Mouse (Mus musculus): ENCODE data around the gene Scamp2. TPM values are rescaled to one million over a fixed set of nuclear protein-coding genes. Genes with fewer than 3 reads are reported as not detected.

Scamp2 gene
- polyA plus RNA-seq, 1 experiment, result 144 TPM

- Histone ChIP-seq H3K27ac (ENCODE audit: insufficient read depth, low read depth, low read length) (peak within 1 kb of the TSS; percentile 67), H3K4me3 (ENCODE audit: insufficient read depth, low read length) (peak within 1 kb of the TSS; percentile 96), H3K4me1 (ENCODE audit: control insufficient read depth, insufficient read depth, low read length) (peaks cover 6% of the 10 kb centered on the region)
- TF ChIP-seq CTCF (IDR thresholded peaks at IDR 0.05; ENCODE audit: low read depth, low read length), result 0 out of 2 replicates have a peak, but pooled peaks have one; percentile 19
- TF ChIP-seq POLR2A (IDR thresholded peaks at IDR 0.05; ENCODE audit: borderline replicate concordance, low read depth, low read length), result no peak
Measured at GRCm38 (mm10) chr9:57589224-57590126, 28.7 kb downstream of the Scamp2 start, which contains the start of gene Ulk3. Gene Ulk3, plus strand, starts transcription at chr9:57589452.

- no peak for TF ChIP-seq POLR2A (IDR thresholded peaks at IDR 0.05; ENCODE audit: borderline replicate concordance, low read depth, low read length)
- TF ChIP-seq CTCF (IDR thresholded peaks at IDR 0.05; ENCODE audit: low read depth, low read length), result no peak
- Histone ChIP-seq H3K4me1 (ENCODE audit: control insufficient read depth, insufficient read depth, low read length) (peaks cover 3% of the 10 kb centered on the region; the same call in 1 of the 2 replicates), H3K4me3 (ENCODE audit: insufficient read depth, low read length) (no peak overlapping the region), H3K27ac (ENCODE audit: insufficient read depth, low read depth, low read length) (no peak overlapping the region)
Measured at GRCm38 (mm10) chr9:57590726-57591125, 30.0 kb downstream of the Scamp2 start.

- Histone ChIP-seq H3K27ac (ENCODE audit: insufficient read depth, low read depth, low read length) (no peak overlapping the region), H3K4me1 (ENCODE audit: control insufficient read depth, insufficient read depth, low read length) (peaks cover 3% of the 10 kb centered on the region; the same call in 1 of the 2 replicates), H3K4me3 (ENCODE audit: insufficient read depth, low read length) (no peak overlapping the region)
- TF ChIP-seq POLR2A (IDR thresholded peaks at IDR 0.05; ENCODE audit: borderline replicate concordance, low read depth, low read length), result no peak
- no peak for TF ChIP-seq CTCF (IDR thresholded peaks at IDR 0.05; ENCODE audit: low read depth, low read length)
Measured at GRCm38 (mm10) chr9:57593454-57594173, 32.9 kb downstream of the Scamp2 start.

- Histone ChIP-seq H3K4me3 (ENCODE audit: insufficient read depth, low read length) (no peak overlapping the region), H3K27ac (ENCODE audit: insufficient read depth, low read depth, low read length) (no peak overlapping the region), H3K4me1 (ENCODE audit: control insufficient read depth, insufficient read depth, low read length) (peaks cover under 1% of the 10 kb centered on the region; the same call in 1 of the 2 replicates)
- TF ChIP-seq POLR2A (IDR thresholded peaks at IDR 0.05; ENCODE audit: borderline replicate concordance, low read depth, low read length) (no peak), CTCF (IDR thresholded peaks at IDR 0.05; ENCODE audit: low read depth, low read length) (no peak)
Measured at GRCm38 (mm10) chr9:57594174-57594509, 33.4 kb downstream of the Scamp2 start.

- TF ChIP-seq CTCF (IDR thresholded peaks at IDR 0.05; ENCODE audit: low read depth, low read length) (no peak), POLR2A (IDR thresholded peaks at IDR 0.05; ENCODE audit: borderline replicate concordance, low read depth, low read length) (no peak)
Measured at GRCm38 (mm10) chr9:57597265-57597664, 36.5 kb downstream of the Scamp2 start.

GRCm38 (mm10) chr9:57597929-57598382 lies 37.2 kb downstream of the Scamp2 start:
- Histone ChIP-seq H3K4me3 (ENCODE audit: insufficient read depth, low read length) (no peak overlapping the region), H3K27ac (ENCODE audit: insufficient read depth, low read depth, low read length) (no peak overlapping the region), H3K4me1 (ENCODE audit: control insufficient read depth, insufficient read depth, low read length) (no peaks in the 10 kb centered on the region)
- TF ChIP-seq CTCF (IDR thresholded peaks at IDR 0.05; ENCODE audit: low read depth, low read length) (no peak), POLR2A (IDR thresholded peaks at IDR 0.05; ENCODE audit: borderline replicate concordance, low read depth, low read length) (no peak)

More at GRCm38 (mm10) chr9:57597265-57597664, 36.5 kb downstream of the Scamp2 start:
- Histone ChIP-seq H3K27ac (ENCODE audit: insufficient read depth, low read depth, low read length) (no peak overlapping the region), H3K4me3 (ENCODE audit: insufficient read depth, low read length) (no peak overlapping the region), H3K4me1 (ENCODE audit: control insufficient read depth, insufficient read depth, low read length) (no peaks in the 10 kb centered on the region)

GRCm38 (mm10) chr9:57598851-57599563 lies 38.3 kb downstream of the Scamp2 start:
- no peaks in the 10 kb centered on the region for H3K4me1 ChIP-seq (ENCODE audit: control insufficient read depth, insufficient read depth, low read length)
- H3K4me3 ChIP-seq (ENCODE audit: insufficient read depth, low read length), result no peak overlapping the region
- no peak overlapping the region for H3K27ac ChIP-seq (ENCODE audit: insufficient read depth, low read depth, low read length)
- TF ChIP-seq POLR2A (IDR thresholded peaks at IDR 0.05; ENCODE audit: borderline replicate concordance, low read depth, low read length) (no peak), CTCF (IDR thresholded peaks at IDR 0.05; ENCODE audit: low read depth, low read length) (no peak)

- Histone ChIP-seq H3K27ac (ENCODE audit: insufficient read depth, low read depth, low read length) (no peak overlapping the region), H3K4me3 (ENCODE audit: insufficient read depth, low read length) (no peak overlapping the region), H3K4me1 (ENCODE audit: control insufficient read depth, insufficient read depth, low read length) (no peaks in the 10 kb centered on the region)
- TF ChIP-seq CTCF (IDR thresholded peaks at IDR 0.05; ENCODE audit: low read depth, low read length) (no peak), POLR2A (IDR thresholded peaks at IDR 0.05; ENCODE audit: borderline replicate concordance, low read depth, low read length) (no peak)
Measured at GRCm38 (mm10) chr9:57600620-57601352, 40.0 kb downstream of the Scamp2 start.

- Histone ChIP-seq H3K4me3 (ENCODE audit: insufficient read depth, low read length) (no peak overlapping the region), H3K27ac (ENCODE audit: insufficient read depth, low read depth, low read length) (no peak overlapping the region), H3K4me1 (ENCODE audit: control insufficient read depth, insufficient read depth, low read length) (no peaks in the 10 kb centered on the region)
- TF ChIP-seq POLR2A (IDR thresholded peaks at IDR 0.05; ENCODE audit: borderline replicate concordance, low read depth, low read length) (no peak), CTCF (IDR thresholded peaks at IDR 0.05; ENCODE audit: low read depth, low read length) (no peak)
Measured at GRCm38 (mm10) chr9:57601353-57601706, 40.6 kb downstream of the Scamp2 start.
